Mouse (Mus musculus) c-Kit-negative CD71-positive TER-119-positive erythroid progenitor cells, embryonic 14.5 days (primary cell): ENCODE results near the gene Gtf2ird2.

Experiments
- DNase-seq: peaks from one replicate; pipeline ENCODE4 v3.0.0-alpha.2; 2013; ENCODE audit warnings: low read depth, low spot score

The Gtf2ird2 gene

DNA sequence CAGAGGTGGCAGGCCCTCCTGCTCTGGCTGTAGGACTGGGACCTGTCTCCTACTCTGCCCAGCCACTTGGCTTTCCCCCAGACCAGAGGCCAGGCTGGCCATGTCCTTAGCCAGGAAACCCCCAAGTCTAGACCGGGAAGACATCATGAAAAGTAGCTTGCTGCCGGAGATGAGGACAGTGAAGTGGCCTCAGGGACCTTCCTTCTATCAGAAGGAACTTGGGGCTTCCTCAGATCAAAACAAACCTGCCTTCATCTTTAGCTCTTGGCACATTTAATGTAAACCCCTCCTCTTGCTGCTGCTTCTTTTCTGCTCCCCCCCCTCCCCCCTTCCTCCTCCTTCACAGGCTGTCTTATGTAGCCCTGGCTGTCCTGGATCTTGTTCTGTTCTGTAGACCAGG is 50.4 kb downstream of the Gtf2ird2 start:
- DNase-seq: no peak

GRCm38 (mm10) chr5:134235111-134235510 is 51.3 kb downstream of the Gtf2ird2 start:
- no peak for DNase-seq

- no peak for DNase-seq
Observed at GRCm38 (mm10) chr5:134236241-134236640, 52.4 kb downstream of the Gtf2ird2 start.

- DNase-seq: no peak
Observed at GRCm38 (mm10) chr5:134236796-134237195, 53.0 kb downstream of the Gtf2ird2 start.

- no peak for DNase-seq
Observed at GRCm38 (mm10) chr5:134237508-134237907, 53.7 kb downstream of the Gtf2ird2 start.

GRCm38 (mm10) chr5:134237936-134238760 is 54.3 kb downstream of the Gtf2ird2 start:
- DNase-seq: no peak

DNA sequence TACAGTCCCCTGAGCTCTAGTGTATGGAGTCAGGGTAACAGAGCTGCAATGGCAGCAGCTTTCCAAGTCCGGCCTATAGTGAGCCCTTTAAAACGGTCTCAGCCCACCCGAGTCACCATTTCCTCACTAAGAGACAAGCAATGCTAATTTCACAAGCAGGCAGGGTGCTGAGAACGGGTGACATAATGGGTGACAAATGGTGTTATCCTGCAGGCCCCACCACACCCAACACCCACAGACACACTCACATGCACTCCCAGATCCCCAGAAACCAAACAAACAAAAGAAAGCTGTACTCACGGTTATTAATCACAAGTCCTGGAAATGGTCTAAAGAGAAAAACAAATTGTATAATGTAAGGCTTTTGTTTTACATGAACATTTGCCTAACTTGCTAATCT is 58.0 kb downstream of the Gtf2ird2 start:
- DNase-seq: no peak

DNA sequence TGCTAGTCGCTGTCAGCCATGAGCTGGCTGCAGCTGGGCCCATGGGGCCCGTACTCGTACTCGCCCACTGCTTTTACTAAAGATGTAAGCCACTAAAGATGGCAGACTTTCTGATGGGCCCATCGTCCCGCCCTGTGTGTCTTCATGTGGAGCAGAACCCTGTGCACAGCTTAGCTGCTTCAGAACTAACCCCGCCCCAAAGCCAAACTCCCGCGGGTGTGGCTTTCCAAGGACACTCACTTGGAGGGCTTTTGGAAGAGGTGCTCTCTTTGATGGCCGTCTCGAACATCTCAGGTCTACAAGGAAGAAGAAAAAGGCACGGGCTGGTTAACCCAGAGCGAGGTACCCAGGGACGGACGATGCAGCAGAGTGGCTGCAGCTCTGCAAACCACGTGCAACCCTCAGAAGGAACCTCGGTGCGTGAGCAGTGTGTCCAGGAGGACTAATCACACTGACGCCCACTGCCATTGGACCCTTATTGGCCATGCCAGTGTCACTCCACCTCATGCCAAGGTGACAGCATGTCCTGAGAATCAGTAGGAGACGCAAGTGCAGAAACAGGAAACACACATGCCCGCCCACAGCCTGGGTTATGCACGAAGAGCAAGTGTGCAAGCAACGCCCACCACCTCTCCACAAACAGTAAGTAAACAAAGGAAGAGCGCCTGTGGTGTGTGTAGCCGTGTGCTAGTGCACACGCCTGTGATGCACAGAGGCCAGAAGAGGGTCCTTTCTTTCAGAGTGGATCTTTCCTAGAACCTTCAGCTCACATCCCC is 60.0 kb downstream of the Gtf2ird2 start:
- DNase-seq: no peak

DNA sequence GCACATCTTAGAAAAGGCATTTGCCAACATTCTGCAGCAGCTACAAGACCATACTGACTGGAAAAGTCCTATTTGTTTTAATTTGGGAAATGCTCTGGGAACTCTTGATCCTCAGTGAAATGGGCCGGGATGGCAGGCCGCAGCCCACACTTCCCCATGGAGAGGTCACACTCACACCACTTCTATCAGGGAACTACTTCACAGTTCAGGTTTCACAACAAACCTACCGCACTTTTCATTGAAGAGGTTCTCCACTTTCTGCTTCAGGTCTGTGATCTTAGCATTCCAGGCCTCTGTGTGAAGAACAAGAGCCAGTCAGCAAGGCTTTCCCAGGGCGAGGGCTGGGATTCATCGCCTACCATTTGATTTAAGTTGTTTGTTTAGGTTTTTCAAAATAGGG is 61.1 kb downstream of the Gtf2ird2 start:
- no peak for DNase-seq

DNA sequence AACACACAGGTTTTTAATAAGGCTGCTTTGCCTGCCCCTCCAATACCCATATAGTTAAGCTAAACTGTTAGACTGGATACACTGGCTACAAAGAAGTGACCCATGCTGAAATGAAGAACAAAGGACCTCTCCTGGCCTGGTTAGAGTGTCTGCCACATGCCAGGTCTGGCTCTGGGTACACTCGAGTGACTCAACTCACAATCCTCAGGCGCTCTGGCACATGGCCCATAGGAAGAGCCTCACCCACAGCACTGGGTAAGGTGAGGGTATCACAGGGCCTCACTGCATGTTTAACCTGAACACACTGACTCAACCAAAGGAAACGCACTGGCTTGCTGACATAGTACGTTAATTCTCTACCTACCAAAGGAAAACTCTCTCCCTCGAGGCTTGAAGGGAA is 62.3 kb downstream of the Gtf2ird2 start:
- no peak for DNase-seq

DNA sequence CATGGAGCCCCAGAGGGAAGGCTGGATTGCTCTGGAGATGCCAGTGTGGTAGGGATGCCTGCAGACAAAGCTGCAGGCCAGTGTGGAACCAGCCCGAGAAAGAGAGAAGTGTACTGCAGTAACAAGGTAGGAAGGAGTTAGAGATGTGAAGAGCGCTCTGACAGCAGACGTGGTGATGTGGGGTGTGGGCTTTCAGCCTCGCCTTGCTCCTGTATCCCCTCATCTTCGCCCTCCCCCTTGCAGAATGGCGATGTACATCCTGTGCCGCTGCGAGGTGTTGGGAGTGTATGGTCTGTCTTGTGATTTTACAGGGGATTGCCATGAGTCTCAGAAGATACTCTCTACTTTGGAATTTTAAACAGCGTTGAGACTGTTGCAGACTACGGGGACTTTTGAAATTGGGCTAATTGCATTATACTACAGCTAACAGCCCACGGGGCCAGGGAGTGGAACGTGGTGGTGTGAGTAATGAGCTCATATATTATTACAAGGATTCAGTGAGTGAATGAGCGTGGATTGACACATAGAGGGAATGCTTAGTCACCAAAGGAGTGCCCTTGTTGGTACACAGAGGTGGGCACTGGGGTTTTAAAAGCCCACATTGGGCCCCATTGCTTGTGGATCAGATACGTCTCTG is 64.9 kb downstream of the Gtf2ird2 start:
- no peak for DNase-seq

GRCm38 (mm10) chr5:134249245-134249649 is 65.4 kb downstream of the Gtf2ird2 start:
- DNase-seq: no peak

- no peak for DNase-seq
Observed at GRCm38 (mm10) chr5:134250601-134251000, 66.8 kb downstream of the Gtf2ird2 start.

DNA sequence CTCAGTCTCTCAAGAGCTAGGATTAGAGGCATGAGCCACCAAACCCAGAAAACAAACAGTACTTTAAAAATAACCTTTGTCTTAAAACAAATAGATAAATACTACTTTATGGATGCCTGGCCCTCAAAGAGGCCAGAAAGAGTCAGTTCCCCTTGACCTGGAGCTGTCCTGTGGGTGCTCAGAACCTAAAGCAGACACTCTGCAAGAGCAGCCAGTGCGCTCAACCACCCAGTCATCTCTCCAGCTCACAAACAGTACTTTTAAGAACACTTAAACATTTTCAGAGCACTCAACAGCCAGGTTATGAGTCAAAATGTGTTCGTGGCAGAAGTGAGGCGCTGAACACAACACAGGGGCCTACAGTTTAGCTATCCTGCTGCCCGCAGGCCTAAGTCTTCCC is 67.3 kb downstream of the Gtf2ird2 start:
- no peak for DNase-seq

GRCm38 (mm10) chr5:134253806-134254205 is 70.0 kb downstream of the Gtf2ird2 start:
- no peak for DNase-seq

GRCm38 (mm10) chr5:134255294-134255693 is 71.5 kb downstream of the Gtf2ird2 start:
- no peak for DNase-seq

DNA sequence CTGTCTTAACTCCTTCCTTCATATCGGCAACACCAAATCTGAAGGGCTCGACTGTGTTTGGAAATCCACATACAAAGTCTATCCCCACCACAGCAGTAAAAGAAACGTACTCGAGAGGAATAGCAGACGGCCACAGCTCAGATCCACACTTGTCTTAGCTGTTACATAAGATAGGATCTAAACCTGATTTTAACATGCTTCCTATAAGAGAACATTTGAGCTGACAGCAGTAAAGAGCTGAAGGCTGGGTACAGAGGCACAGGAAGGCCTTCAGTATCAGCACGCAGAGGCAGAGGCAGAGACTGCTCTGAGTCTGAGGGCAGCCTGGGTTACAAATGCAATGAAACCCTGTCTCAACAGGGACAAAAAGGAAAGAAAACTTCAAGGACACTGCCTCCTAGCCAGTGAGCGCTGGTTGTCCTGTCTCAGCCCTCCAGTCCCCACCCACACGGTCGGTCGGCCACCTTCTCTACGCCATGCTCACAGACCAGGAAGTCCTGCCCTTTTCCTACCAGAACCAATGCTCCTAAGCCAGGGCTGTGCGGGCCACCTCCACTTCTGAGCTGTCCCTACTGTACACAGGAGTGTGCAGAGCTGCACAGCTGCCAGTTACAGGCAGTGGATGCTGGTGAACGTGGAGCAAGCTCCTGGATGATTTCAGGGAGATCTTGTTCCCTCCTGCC is 73.7 kb downstream of the Gtf2ird2 start:
- no peak for DNase-seq

GRCm38 (mm10) chr5:134258395-134258794 is 74.6 kb downstream of the Gtf2ird2 start:
- DNase-seq: no peak

- no peak for DNase-seq
Observed at GRCm38 (mm10) chr5:134258934-134259333, 75.1 kb downstream of the Gtf2ird2 start.

GRCm38 (mm10) chr5:134260001-134260636 is 76.3 kb downstream of the Gtf2ird2 start:
- no peak for DNase-seq

DNA sequence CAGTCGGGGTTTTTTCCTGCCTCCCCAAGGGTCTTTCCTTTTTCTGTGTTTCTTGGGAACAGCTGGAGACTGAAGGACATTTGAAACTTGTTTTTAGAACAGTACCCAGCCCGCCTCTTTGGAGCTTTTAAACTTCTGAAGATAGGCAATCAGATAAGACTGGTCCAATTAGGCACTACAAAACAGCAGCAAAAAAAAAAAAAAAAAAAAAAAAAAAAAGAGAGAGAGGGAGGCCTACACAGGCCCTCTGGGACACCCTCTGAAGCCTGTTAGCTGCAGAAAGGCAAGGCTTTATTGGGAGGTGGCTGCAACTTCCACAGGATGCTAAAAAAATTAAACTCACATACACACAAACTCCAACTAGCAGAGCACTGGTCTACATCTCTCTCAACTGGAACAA is 82.1 kb downstream of the Gtf2ird2 start:
- no peak for DNase-seq
